Mouse (Mus musculus) E14TG2a.4 (cell line): Measurements from ENCODE around the gene Nup153.

Source experiments
- CTCF ChIP-seq: conservative IDR thresholded peaks from 2 replicates; pipeline ENCODE4 v1.5.1; 2014; ENCODE audit warnings: low read length
- NANOG ChIP-seq: IDR thresholded peaks from 2 replicates; pipeline ENCODE4 v1.6.1; 2014; ENCODE audit warnings: borderline replicate concordance, low read length, mixed read lengths
- POU5F1 ChIP-seq: IDR thresholded peaks from 2 replicates; pipeline ENCODE4 v1.6.1; 2014; ENCODE audit warnings: low read length, borderline replicate concordance

GRCm38 (mm10) chr13:46772581-46772980 lies 44.8 kb upstream of the Nup153 start:
- TF ChIP-seq CTCF (no peak), NANOG (no peak), POU5F1 (no peak)
